Mouse (Mus musculus) embryonic fibroblast, embryonic 13.5 days (primary cell): ENCODE results near the gene Fam20b.

Experiments
- CTCF ChIP-seq: IDR thresholded peaks from 2 replicates; pipeline ENCODE4 v1.5.1; 2011; ENCODE audit warnings: mild to moderate bottlenecking, control low read depth, low read length, moderate library complexity, borderline replicate concordance; ENCODE audit not compliant: insufficient read depth
- POLR2A ChIP-seq: IDR thresholded peaks from 2 replicates; pipeline ENCODE4 v1.6.1; 2011; ENCODE audit warnings: low read depth, mild to moderate bottlenecking, control low read depth, low read length, moderate library complexity

DNA sequence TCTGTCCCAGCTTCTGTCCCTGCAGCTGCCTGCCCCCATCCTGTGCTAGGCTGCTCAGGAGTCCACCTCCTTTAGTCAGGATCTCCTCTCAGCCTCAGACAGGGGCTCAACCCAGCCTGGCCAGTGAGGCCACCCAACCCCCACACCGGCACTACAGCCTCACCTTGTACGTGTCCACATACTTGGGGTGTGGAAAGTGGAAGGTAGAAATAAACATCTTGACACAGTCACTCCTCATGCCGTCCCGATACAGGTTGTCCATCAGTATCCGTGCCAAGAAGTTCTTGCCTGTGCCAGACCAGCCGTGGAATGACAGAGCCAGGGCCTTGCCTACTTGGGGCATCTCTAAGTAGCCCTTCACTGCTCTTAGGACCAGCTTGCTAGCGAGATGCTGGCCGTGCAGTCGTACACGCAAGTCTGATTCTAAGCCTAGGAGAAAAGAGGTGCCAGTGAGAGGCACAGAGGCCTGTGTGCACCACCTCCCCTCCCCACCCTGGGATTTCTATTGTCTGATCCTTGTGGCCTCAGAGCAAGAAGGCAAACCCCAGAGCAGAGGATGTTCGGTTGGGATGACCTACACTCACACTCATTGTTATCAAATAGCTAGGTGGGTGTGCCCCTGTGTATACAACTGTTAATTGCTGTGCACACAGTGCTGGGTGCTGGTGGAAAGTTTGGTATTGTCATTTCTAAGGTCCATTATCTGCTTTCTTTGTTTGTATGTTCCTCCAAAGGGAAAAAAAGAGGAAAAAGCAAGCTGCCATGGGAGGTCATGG, 49.5 kb downstream of the Fam20b start:
- TF ChIP-seq CTCF, result no peak
- no peak for TF ChIP-seq POLR2A
